Mouse (Mus musculus): Measurements from ENCODE around the gene Qrich2.
"Not testable (repeated sequence)": the region's sequence is repeated elsewhere in the genome, so short reads cannot be mapped to it uniquely, and the experiment has no call there.

The Qrich2 gene

DNA sequence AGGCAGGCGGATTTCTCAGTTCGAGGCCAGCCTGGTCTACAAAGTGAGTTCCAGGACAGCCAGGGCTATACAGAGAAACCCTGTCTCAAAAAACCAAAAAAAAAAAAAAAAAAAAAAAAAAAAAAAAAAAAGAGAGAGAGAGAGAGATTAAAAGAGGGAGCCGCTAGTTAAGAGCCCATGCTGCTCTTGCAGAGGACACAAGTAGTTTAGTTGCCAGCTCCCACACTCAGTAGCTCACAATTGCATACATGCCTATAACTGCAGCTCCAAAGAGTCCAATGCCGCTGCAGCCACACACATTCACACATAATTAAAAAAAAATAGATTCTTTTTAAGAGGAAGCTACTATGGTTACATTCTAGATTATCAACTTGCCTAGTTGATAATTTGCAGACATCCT, 55.6 kb downstream of the Qrich2 start:
- DNase-seq (ENCODE audit: low read depth): not testable (repeated sequence)

DNA sequence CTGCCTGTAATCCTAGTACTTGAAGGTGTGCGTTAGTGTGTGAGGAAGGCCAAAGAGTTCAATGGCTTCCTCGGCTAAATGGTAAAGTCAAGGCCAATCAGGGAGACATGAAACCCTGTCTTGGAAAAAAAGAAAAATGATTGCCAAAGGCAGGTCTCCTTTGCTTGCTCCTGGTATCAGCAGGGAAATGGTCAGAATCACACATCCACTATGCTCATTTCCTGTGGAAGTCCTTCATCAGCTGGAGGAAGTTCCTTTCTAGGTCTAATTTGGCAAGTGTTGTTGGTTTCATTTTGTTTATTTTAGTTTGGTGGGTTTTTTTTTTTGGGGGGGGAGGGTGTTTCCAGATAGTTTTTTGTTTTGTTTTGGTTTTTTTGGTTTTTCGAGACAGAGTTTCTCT, 57.0 kb downstream of the Qrich2 start:
- DNase-seq (ENCODE audit: low read depth): no peak

DNA sequence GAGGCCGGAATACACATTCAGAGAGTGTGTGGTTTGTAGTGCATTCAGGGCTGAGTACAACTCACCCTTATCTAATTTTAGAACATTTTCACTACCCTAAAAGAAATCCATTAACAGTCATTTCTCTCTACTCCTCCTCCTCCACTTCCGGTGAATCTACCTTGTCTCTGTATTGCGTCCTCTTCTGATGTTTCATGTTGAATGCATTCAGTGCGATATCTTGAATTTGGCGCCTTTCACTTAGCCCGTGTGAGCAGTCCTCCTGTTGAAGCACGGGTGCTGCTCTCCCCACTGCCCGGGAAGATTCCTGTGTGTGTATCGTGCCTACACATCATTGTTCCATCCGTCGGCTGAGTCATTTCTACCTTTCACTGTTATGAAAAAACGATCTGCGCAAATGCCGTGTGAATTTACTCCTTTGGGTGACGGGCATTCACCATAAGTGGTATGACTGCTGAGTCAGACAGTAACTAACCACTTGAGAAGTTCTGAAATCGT, 59.8 kb downstream of the Qrich2 start:
- no peak for DNase-seq (ENCODE audit: low read depth)

DNA sequence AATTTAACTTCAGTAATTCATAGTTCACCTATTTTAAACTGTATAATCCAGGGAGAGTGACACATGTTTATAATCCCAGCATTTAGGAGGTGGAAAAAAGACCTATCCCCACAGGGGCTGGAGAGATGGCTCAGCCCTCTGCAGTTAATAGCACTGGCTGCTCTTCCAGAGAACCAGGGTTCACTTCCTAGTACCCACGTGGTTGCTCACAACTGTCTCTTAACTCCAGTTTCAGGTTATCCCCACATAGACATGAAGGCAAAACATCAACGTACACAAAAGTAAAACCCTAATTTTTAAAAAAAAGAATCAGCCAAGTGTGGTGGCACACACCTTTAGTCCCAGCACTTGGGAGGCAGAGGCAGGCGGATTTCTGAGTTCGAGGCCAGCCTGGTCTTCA, 60.4 kb downstream of the Qrich2 start:
- no peak for DNase-seq (ENCODE audit: low read depth)

DNA sequence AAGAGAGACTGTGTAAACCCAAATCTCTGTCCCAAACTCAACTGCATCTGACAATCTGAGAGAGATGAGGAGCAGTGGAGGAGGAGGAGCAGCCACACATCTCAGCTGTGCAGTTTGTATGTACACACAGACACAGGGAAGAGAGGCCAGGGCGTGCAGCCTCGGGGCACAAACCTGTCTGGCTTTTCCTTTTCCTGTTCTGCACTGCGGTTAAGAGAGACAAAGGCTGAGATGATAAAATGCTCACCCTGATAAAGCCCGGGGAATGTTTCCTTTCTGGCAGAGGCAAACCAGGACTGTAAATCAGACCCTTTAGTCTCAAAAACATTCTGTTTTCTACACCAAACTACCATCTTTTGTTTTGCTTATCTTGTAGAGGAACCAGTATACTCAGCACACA, 65.5 kb downstream of the Qrich2 start:
- no peak for DNase-seq (ENCODE audit: low read depth)

DNA sequence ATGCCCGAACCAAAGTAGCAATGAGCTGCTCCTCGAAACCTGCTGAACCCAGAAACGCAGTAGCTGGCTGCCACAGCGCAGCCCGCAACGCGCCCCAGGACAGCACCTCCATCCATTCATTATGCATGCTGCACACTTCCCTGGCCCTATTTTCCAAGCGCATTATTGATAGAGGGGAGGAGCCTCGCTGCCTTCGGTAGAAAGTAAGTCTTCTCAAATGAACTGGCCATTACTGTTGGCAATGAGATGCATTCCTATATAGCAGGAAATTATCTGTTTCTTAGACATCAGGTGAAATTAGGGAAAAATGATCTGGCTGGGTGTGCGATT, 67.7 kb downstream of the Qrich2 start:
- no peak for DNase-seq (ENCODE audit: low read depth)

DNA sequence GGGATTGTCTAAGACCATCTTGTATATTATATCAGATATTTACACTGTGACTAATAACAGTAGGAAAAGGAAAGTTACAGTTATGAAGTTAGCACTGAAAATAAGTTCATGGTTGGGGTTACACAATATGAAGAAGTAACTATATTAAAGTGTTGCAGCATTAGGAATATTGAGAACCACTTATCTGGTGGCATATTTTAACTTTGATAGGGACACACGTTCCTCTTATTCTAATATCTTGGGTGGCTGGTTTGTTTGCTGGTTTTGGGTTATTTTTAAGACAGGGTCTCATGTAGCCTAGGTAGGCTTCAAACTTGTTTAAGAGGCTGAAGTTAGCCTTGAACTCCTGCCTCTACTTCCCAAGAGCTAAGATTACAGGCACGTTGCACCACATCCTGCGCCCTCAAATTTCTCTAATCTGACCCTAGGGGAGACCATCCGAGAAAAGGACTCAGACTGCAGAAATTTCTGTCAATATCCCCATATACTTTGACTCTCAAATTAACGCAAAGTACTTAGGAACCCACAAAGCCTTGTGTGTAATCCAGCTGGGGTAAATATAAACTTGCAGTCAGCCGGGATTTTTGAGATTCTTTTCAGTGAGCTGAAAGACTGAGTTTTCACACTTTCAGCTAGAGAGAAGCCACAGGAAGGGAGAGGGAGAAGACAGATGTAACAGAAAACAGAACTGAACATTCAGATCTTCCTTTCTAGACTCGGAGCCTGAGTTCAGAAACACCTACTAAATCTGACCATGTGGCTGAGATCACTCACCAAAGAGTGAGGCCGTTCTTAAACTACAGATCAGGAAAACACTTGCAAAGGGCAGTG, 68.3 kb downstream of the Qrich2 start:
- no peak for DNase-seq (ENCODE audit: low read depth)

DNA sequence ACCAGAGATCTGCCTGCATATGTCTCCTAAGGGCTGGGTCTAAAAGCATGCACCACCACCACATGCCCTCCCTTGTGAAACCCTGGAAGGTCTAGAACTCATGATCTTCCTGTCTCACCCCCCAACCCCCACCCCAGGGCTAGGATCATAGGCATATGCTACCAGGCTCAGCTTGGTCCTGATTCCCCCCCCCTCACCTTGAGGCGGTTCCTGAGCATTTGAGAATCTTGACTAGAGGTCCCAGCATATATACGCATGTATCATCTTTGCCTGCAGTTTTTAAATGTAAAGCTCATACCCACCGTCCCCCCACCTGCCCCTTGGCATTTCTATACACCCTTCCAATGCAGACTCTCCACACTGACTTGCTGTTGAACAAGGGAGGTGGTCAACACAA, 69.1 kb downstream of the Qrich2 start:
- no peak for DNase-seq (ENCODE audit: low read depth)

DNA sequence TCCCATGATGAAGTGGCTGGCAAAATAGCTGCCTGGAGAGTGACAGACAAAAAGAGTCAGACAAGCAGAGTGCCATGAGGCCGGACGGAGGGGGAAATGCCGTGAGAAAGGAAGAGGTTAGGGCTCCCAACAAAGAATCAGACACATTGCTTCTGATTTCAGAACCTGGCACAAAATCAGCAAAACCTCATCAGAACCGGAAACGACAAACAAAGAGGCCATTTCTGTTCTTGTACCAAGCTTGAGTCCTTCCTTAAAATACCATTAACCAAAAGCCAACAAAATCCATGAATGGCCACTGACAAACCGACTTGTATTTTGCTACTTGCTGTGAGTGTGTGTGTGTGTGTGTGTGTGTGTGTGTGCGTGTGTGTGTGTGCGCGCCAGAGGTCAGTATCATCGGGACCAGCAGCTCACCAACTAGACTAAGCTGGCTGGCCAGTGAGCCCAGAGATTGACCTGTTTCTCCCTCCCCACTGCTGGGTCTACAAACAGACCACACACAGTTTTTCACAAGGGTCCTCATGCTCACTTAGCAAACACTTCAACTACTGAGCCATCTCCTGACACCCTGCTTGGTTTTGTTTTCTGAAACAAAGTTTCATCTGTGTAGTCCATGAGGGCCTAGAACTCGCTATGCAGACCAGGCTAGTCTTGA, 69.6 kb downstream of the Qrich2 start:
- DNase-seq (ENCODE audit: low read depth): no peak

DNA sequence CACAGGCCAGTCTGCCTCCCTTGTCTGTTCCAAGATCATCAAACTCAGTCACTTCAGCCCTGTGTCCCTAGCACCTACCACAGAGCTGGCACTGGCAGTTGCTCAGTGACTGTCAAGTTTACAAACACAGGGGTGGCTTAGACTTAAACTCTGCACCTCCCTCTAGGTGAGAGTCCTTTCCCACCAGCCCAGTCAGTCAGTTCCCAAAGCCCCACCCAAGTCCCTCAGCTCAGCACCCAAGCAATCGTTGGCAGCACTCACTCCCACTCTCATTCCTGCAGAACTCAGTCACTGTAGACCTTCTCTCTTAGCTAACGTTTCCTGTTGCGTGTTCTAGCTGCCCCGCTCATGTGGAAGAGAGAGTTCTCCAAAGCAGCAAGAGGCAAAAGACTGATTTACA, 71.3 kb downstream of the Qrich2 start:
- no peak for DNase-seq (ENCODE audit: low read depth)
